Mouse (Mus musculus) c-Kit-negative CD71-positive TER-119-positive erythroid progenitor cells, embryonic 14.5 days (primary cell): ENCODE measurements at regions not wholly inside any gene's neighbourhood (a gene's known extent, or its start where the extent isn't known, plus 50 kb on each side); places are given as distances from the start of the nearest gene placed in this dataset.

Experiments
- DNase-seq: peaks from one replicate; pipeline ENCODE4 v3.0.0-alpha.2; 2013; ENCODE audit warnings: low read depth, low spot score

- DNase-seq: no peak
Measured at GRCm38 (mm10) chr1:35782668-35783067, 285.5 kb upstream of the Hs6st1 start.

GRCm38 (mm10) chr1:35783427-35783826, 284.8 kb upstream of the Hs6st1 start:
- no peak for DNase-seq

GRCm38 (mm10) chr1:35786241-35786640, 282.0 kb upstream of the Hs6st1 start:
- DNase-seq: no peak

- DNase-seq: no peak
Measured at GRCm38 (mm10) chr1:35786668-35787213, 281.5 kb upstream of the Hs6st1 start.

GRCm38 (mm10) chr1:35797064-35797463, 271.1 kb upstream of the Hs6st1 start:
- no peak for DNase-seq

GRCm38 (mm10) chr1:35797526-35797925, 270.7 kb upstream of the Hs6st1 start:
- DNase-seq: no peak

- DNase-seq: no peak
Measured at GRCm38 (mm10) chr1:35805546-35805945, 262.7 kb upstream of the Hs6st1 start.

- DNase-seq: no peak
Measured at GRCm38 (mm10) chr1:35806329-35806728, 261.9 kb upstream of the Hs6st1 start.

- DNase-seq: no peak
Measured at GRCm38 (mm10) chr1:35806731-35807130, 261.5 kb upstream of the Hs6st1 start.

- DNase-seq: no peak
Measured at GRCm38 (mm10) chr1:35808894-35809293, 259.3 kb upstream of the Hs6st1 start.

- DNase-seq: no peak
Measured at GRCm38 (mm10) chr1:35809341-35809740, 258.9 kb upstream of the Hs6st1 start.

- DNase-seq: no peak
Measured at GRCm38 (mm10) chr1:35810571-35811342, 257.4 kb upstream of the Hs6st1 start.

GRCm38 (mm10) chr1:35811380-35811779, 256.8 kb upstream of the Hs6st1 start:
- no peak for DNase-seq

GRCm38 (mm10) chr1:35811795-35812194, 256.4 kb upstream of the Hs6st1 start:
- DNase-seq: no peak

GRCm38 (mm10) chr1:35813625-35814024, 254.6 kb upstream of the Hs6st1 start:
- no peak for DNase-seq

- DNase-seq: no peak
Measured at GRCm38 (mm10) chr1:35814207-35814606, 254.0 kb upstream of the Hs6st1 start.

- no peak for DNase-seq
Measured at GRCm38 (mm10) chr1:35814751-35815150, 253.4 kb upstream of the Hs6st1 start.

GRCm38 (mm10) chr1:35821791-35822190, 246.4 kb upstream of the Hs6st1 start:
- no peak for DNase-seq

GRCm38 (mm10) chr1:35822376-35823202, 245.6 kb upstream of the Hs6st1 start:
- DNase-seq: no peak

- no peak for DNase-seq
Measured at GRCm38 (mm10) chr1:35823496-35823895, 244.7 kb upstream of the Hs6st1 start.

GRCm38 (mm10) chr1:35823981-35824880, 244.0 kb upstream of the Hs6st1 start:
- no peak for DNase-seq
